Mouse (Mus musculus) spleen, adult 2 months (tissue): ENCODE measurements around the gene Izumo1.

Source experiments
- CTCF ChIP-seq: fragments of 200-500 bp; IDR thresholded peaks from 2 replicates; pipeline ENCODE4 v1.5.1; 2011; ENCODE audit warnings: mild to moderate bottlenecking, inconsistent platforms; ENCODE audit not compliant: insufficient read depth, insufficient read length, insufficient replicate concordance; ENCODE audit errors: extremely low read depth
- POLR2A ChIP-seq: fragments of 200-500 bp; IDR thresholded peaks from 2 replicates; pipeline ENCODE4 v1.6.1; 2011; ENCODE audit warnings: low read depth, low read length, inconsistent platforms

- TF ChIP-seq CTCF (no peak), POLR2A (no peak)
These were observed 3.1 kb downstream of the Izumo1 start for GRCm38 (mm10) chr7:45624718-45625117.
